Mouse (Mus musculus) cortical plate, adult 2 months (tissue): ENCODE measurements around the gene Hpse2. TPM values are rescaled to one million over a fixed set of nuclear protein-coding genes. Genes with fewer than 3 reads are reported as not detected.

ENCODE experiments used
- H3K27ac ChIP-seq: fragments of 200-500 bp; 2 replicates; pipeline ENCODE4 v1.5.1; 2012; ENCODE audit warnings: low read length, control low read depth, inconsistent platforms; ENCODE audit not compliant: insufficient read depth
- H3K4me1 ChIP-seq: fragments of 200-500 bp; 2 replicates; pipeline ENCODE4 v1.6.1; 2011; ENCODE audit warnings: low read length; ENCODE audit not compliant: control insufficient read depth, insufficient read depth
- H3K4me3 ChIP-seq: fragments of 200-500 bp; 2 replicates; pipeline ENCODE4 v1.5.1; 2011; ENCODE audit warnings: mild to moderate bottlenecking, low read length, control low read depth; ENCODE audit not compliant: insufficient read depth
- CTCF ChIP-seq: fragments of 200-500 bp; IDR thresholded peaks from 2 replicates; pipeline ENCODE4 v1.5.1; 2011; ENCODE audit warnings: mild to moderate bottlenecking, control low read depth, low read length; ENCODE audit not compliant: insufficient read depth; ENCODE audit errors: extremely low read depth
- POLR2A ChIP-seq: fragments of 200-500 bp; IDR thresholded peaks from 2 replicates; pipeline ENCODE4 v1.6.1; 2011; ENCODE audit warnings: mild to moderate bottlenecking, low read length, control low read depth; ENCODE audit not compliant: insufficient read depth; ENCODE audit errors: extremely low read depth
- polyA plus RNA-seq: library from polyadenylated mRNA; depleted of rRNA; stranded (reverse); fragments of >200 nt; gene quantifications from 2 replicates; pipeline ENCODE4 v1.2.3, GENCODE M21; 2012

Gene Hpse2
- polyA plus RNA-seq, 1 experiment = 0.02 TPM

DNA sequence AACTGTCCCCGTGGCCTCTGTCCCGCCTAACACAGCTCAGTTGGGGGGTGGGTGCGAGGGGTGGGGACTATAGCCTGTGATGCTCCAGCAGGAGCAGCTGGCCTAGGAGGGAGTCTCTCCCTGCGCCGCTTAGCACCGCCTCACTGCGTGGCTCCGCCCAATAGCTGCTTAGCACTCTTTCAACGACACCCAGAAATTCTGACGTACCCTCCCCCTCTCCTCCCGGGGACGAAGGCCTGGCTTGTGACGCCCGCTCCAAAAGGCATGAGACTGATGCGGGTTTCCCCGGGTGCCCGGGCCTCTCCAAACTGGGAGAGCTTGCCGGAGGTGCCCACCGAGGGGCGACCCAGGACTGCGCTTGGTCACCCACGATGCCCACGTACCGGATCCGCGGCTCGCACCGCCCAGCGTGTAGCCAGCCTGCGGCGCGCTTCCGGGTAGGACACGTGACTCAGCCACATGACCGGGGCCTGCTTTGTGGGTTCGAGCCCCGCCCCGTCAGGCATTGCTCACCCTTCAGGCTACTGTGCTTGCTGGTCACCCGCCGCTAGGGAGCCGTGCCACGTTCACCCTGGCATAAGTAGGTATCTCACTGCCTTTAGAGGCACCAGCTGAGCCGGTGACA lies 608.5 kb downstream of the Hpse2 start, which contains the start of gene Hps1:
Hps1 (minus strand) TSS at position 448 of the 625 bp plus-strand sequence.
- peak within 1 kb of the TSS; percentile 54 for H3K4me3 ChIP-seq
- H3K27ac ChIP-seq = peak within 1 kb of the TSS; percentile 51
- no peaks in the 10 kb centered on the region for H3K4me1 ChIP-seq
- TF ChIP-seq POLR2A (peak; percentile 33), CTCF (no peak)

DNA sequence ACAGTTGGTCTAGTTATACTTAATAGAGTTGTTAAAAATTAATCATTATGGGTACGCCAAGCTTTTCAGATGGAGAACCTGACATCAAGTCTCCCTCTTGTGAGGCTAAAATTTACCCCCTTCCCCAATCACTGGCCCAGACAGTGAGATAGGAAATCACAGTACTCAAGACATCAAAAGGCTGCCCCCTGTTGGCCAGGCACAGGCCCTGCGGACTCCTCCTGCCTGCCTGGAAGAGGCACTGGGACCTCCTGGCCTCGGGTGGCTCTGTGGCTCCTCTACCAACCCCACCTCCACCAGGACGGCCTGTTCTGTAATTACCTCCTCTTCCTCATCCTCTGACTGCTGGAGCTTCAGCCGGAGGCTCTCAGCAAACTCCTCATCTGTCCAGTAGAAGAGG lies 610.4 kb downstream of the Hpse2 start:
- TF ChIP-seq POLR2A (no peak), CTCF (no peak)
- H3K4me3 ChIP-seq = no peak overlapping the region
- no peaks in the 10 kb centered on the region for H3K4me1 ChIP-seq
- no peak overlapping the region for H3K27ac ChIP-seq

- H3K27ac ChIP-seq = no peak overlapping the region
- H3K4me1 ChIP-seq = no peaks in the 10 kb centered on the region
- TF ChIP-seq CTCF (peak; percentile 22; the same call in 1 of the 2 replicates), POLR2A (no peak)
- no peak overlapping the region for H3K4me3 ChIP-seq
These were observed 611.3 kb downstream of the Hpse2 start for GRCm38 (mm10) chr19:42776813-42777212.

DNA sequence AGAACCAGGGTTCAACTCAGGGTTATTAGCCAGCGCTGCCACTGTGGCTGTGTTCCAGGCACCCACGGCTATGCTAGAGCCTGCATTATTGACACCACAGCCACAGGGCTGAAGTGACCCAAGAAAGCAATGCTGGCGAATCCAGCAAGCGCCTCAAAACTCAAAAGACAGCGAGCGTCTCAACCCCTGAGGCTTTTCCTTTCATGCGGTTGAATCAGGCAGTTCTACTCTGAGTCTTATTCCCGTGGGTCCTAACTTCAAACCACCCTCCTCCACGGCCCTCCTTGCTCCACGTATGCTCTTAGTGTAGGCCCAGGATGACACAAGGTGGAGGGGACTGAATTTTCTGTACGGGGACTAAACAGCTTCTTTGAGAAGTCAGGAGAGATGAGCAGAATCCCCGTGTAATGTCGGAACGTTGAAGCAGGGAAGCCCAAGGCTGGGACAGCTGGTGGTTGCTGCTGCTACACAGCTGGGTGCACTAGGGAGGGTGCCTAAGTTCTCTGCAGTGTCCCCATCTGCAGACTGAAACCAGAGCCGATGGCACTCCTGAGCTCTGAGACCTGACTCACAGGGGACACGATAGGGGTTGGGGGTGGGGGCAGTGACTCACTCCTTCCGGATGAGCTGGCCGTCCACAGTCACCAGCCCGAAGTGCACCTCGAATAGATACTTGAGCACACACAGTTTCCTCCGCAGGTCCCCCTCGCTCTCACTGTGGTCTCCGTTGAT lies 617.8 kb downstream of the Hpse2 start:
- Histone ChIP-seq H3K27ac (no peak overlapping the region), H3K4me1 (no peaks in the 10 kb centered on the region), H3K4me3 (no peak overlapping the region)
- TF ChIP-seq POLR2A (no peak), CTCF (no peak)

DNA sequence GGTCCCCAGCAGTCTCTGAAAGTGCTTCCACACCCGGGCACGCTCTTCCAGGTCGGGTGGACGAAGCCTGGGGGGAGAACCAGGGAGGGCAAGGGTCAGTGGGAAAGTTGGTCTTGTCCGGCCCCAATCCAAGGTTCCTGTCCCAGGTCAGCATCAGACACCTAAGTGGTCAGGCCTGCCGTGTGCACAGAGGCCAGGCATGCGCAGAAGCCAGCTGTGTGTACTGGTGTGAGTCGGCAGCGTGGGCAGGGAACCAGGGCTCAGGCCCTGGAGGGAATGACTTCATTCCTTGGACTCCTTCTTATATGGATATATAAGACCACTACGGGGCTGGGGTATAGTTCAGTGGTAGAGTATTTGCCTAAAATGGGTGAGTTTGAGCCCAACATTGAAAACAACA lies 618.5 kb downstream of the Hpse2 start:
- H3K4me1 ChIP-seq = no peaks in the 10 kb centered on the region
- TF ChIP-seq CTCF (no peak), POLR2A (no peak)
- H3K4me3 ChIP-seq = no peak overlapping the region
- no peak overlapping the region for H3K27ac ChIP-seq

- no peak overlapping the region for H3K27ac ChIP-seq
- no peak overlapping the region for H3K4me3 ChIP-seq
- TF ChIP-seq POLR2A (no peak), CTCF (no peak)
- no peaks in the 10 kb centered on the region for H3K4me1 ChIP-seq
These were observed 620.8 kb downstream of the Hpse2 start for GRCm38 (mm10) chr19:42767361-42767760.

GRCm38 (mm10) chr19:42764398-42764797 lies 623.8 kb downstream of the Hpse2 start:
- Histone ChIP-seq H3K4me3 (no peak overlapping the region), H3K27ac (no peak overlapping the region), H3K4me1 (no peaks in the 10 kb centered on the region)
- TF ChIP-seq POLR2A (no peak), CTCF (no peak)

- Histone ChIP-seq H3K27ac (no peak overlapping the region), H3K4me1 (no peaks in the 10 kb centered on the region), H3K4me3 (no peak overlapping the region)
- no peak for TF ChIP-seq CTCF
- TF ChIP-seq POLR2A = no peak
These were observed 631.5 kb downstream of the Hpse2 start for GRCm38 (mm10) chr19:42756671-42757070.

DNA sequence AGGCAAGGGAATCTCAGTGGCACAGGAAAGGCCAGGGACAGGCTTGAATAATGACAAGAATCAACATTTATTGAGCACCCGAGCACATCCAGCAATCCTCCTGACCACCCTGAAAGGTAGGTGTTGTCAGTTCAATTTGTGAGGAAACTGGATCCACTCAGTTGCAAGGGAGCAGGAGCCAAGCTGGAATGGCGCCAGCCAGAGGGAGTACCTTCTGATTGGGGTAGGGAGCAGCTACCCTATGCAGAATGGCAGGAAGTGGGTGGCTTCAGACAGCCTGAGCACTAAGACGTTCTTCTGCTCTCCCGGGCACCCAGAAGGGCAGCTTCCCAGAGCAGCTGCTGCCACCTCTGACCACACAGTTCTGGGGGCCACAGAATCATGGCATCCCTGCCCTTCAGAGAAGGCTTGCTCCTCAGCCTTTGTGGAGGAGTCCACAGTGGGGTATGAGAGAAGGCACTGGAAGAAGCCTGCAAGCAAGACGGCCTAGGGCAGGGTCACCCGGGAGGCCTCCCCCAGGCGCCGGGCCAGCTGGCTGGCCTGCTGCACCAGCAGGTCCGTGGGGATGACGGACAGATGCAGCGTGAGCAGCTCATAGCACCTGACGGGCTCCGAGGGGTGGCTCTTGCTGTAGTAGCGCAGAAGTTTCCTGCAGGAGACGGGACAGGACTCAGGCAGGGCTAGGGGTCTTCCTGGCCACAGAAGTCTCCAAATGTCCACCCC lies 632.8 kb downstream of the Hpse2 start:
- no peak overlapping the region for H3K4me3 ChIP-seq
- no peak for TF ChIP-seq POLR2A
- TF ChIP-seq CTCF = no peak
- H3K4me1 ChIP-seq = 0 out of 2 replicates have a peak, but pooled peaks cover 2% of the 10 kb centered on the region
- H3K27ac ChIP-seq = no peak overlapping the region
